Mouse (Mus musculus) hindbrain, embryonic 14.5 days (tissue): ENCODE results near the gene Znrf1. TPM values are rescaled to one million over a fixed set of nuclear protein-coding genes. Genes with fewer than 3 reads are reported as not detected.

Experiments
- ATAC-seq: fragments of 200-750 bp; cut with Nextera tagmentation; 2 replicates; pipeline ENCODE4 v1.8.0; 2017; ENCODE audit warnings: moderate number of reproducible peaks, mild to moderate bottlenecking, moderate TSS enrichment, moderate library complexity; ENCODE audit not compliant: low FRiP score
- DNase-seq: peaks from one replicate; pipeline ENCODE4 v3.0.0-alpha.2; 2015; ENCODE audit warnings: low spot score
- H3K27ac ChIP-seq: fragments of 300-500 bp; sonication (generic); 2 replicates; pipeline ENCODE4 v1.5.1; 2014; ENCODE audit warnings: mild to moderate bottlenecking, moderate library complexity
- H3K27me3 ChIP-seq: fragments of 300-500 bp; sonication (generic); 2 replicates; pipeline ENCODE4 v1.6.1; 2014; ENCODE audit warnings: mild to moderate bottlenecking, low read length, mixed read lengths; ENCODE audit not compliant: control insufficient read depth, insufficient read depth
- H3K36me3 ChIP-seq: fragments of 300-500 bp; sonication (generic); replicated peaks from 2 replicates; pipeline ENCODE4 v1.6.1; 2014; ENCODE audit not compliant: control insufficient read depth, insufficient read depth
- H3K4me1 ChIP-seq: fragments of 300-500 bp; sonication (generic); replicated peaks from 2 replicates; pipeline ENCODE4 v1.6.1; 2014; ENCODE audit warnings: antibody characterized with exemption, low read length, mixed read lengths; ENCODE audit not compliant: control insufficient read depth, insufficient read depth
- H3K4me2 ChIP-seq: fragments of 300-500 bp; sonication (generic); replicated peaks from 2 replicates; pipeline ENCODE4 v1.6.1; 2014; ENCODE audit warnings: mild to moderate bottlenecking, moderate library complexity
- H3K4me3 ChIP-seq: fragments of 300-500 bp; sonication (generic); replicated peaks from 2 replicates; pipeline ENCODE4 v1.5.1; 2014; ENCODE audit warnings: mild to moderate bottlenecking, low read length
- H3K9ac ChIP-seq: fragments of 300-500 bp; sonication (generic); 2 replicates; pipeline ENCODE4 v1.6.1; 2014
- H3K9me3 ChIP-seq: fragments of 300-500 bp; sonication (generic); 2 replicates; pipeline ENCODE4 v1.6.1; 2016; ENCODE audit warnings: low read length; ENCODE audit not compliant: control insufficient read depth
- WGBS: fragments of 180-500 bp; shearing (Covaris S2); extraction: QIAGEN DNeasy Blood & Tissue Kit; methylation state at CpG from one replicate; pipeline ENCODE4 v1.1.7; 2014; 5-methylcytosine and 5-hydroxymethylcytosine counted together
- polyA plus RNA-seq: library from polyadenylated mRNA; unstranded; fragments of >200 nt; fragmentation: Nextera tagmentation; extraction: Ambion mirVana; gene quantifications from 2 replicates; pipeline ENCODE4 v1.2.1, GENCODE M21; 2014

The Znrf1 gene
- polyA plus RNA-seq, 1 experiment from 2014 or later: 108 TPM

- Histone ChIP-seq H3K4me1 (peaks cover 8% of the 10 kb centered on the region; the same call in 1 of the 2 replicates), H3K36me3 (peaks cover 2% of the 10 kb centered on the region; the same call in 1 of the 2 replicates), H3K27ac (no peak overlapping the region), H3K4me3 (no peak overlapping the region), H3K9me3 (no peaks in the 10 kb centered on the region), H3K4me2 (no peak overlapping the region), H3K9ac (no peak overlapping the region), H3K27me3 (no peaks in the 10 kb centered on the region)
- no peak for ATAC-seq
- 85% methylated on average over 11 of the region's 11 CpGs for WGBS
- DNase-seq: no peak
These were observed 26.6 kb upstream of the Znrf1 start for GRCm38 (mm10) chr8:111509278-111509677.

GRCm38 (mm10) chr8:111510401-111510800, 25.5 kb upstream of the Znrf1 start:
- 66% methylated on average over 4 of the region's 4 CpGs for WGBS
- H3K27me3 ChIP-seq: no peaks in the 10 kb centered on the region
- no peak overlapping the region for H3K4me3 ChIP-seq
- 0 out of 2 replicates have a peak overlapping the region, but pooled peaks have one; percentile 11 for H3K27ac ChIP-seq
- no peak for DNase-seq
- no peaks in the 10 kb centered on the region for H3K9me3 ChIP-seq
- H3K4me1 ChIP-seq: peaks cover 8% of the 10 kb centered on the region; the same call in 1 of the 2 replicates
- H3K9ac ChIP-seq: no peak overlapping the region
- no peak for ATAC-seq
- H3K36me3 ChIP-seq: no peaks in the 10 kb centered on the region
- H3K4me2 ChIP-seq: no peak overlapping the region

DNA sequence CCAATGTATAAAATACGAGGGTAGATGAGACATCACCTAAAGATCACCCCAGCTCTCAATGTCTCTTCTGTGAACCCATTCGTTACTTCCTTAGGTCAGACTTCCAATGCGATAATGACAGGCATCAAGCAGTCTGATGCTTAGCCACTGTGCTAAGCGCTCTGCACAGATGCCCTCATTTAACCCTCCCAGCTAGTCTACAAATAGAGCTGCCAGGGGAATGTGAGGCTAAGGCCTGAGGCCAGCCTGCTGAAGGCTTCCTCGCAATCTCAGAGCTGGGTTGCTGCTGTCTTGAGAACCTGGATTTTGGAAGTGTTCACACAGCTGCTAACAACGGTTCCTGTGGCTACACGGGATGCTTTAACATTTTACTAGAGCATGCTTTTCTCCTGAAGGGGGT, 23.0 kb upstream of the Znrf1 start:
- H3K27ac ChIP-seq: no peak overlapping the region
- H3K36me3 ChIP-seq: no peaks in the 10 kb centered on the region
- H3K4me2 ChIP-seq: no peak overlapping the region
- H3K27me3 ChIP-seq: no peaks in the 10 kb centered on the region
- peaks cover 8% of the 10 kb centered on the region; the same call in 1 of the 2 replicates for H3K4me1 ChIP-seq
- WGBS: 81% methylated on average over 7 of the region's 7 CpGs
- no peaks in the 10 kb centered on the region for H3K9me3 ChIP-seq
- H3K9ac ChIP-seq: no peak overlapping the region
- no peak for DNase-seq
- no peak overlapping the region for H3K4me3 ChIP-seq
- no peak for ATAC-seq

DNA sequence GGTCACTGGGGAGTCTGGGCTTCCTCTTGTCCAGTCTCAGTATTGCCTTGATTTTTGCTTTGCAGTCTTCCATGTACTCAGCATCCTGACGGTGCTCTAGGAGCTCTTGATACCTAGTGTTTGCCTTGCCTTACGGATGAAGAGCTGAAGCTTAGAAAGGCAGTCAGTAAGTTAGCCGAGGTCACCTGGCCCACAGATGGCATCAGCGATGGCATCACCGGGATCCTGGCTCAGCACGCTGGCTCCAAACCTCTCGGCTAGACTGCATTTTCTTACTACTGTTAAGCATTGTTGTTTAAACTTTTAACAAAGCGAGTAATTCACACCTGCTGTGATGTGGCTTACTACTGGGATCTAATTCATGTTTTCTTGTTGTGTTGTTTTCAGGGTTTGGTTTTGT, 22.5 kb upstream of the Znrf1 start:
- Histone ChIP-seq H3K27ac (no peak overlapping the region), H3K36me3 (no peaks in the 10 kb centered on the region)
- WGBS: 78% methylated on average over 8 of the region's 8 CpGs

DNA sequence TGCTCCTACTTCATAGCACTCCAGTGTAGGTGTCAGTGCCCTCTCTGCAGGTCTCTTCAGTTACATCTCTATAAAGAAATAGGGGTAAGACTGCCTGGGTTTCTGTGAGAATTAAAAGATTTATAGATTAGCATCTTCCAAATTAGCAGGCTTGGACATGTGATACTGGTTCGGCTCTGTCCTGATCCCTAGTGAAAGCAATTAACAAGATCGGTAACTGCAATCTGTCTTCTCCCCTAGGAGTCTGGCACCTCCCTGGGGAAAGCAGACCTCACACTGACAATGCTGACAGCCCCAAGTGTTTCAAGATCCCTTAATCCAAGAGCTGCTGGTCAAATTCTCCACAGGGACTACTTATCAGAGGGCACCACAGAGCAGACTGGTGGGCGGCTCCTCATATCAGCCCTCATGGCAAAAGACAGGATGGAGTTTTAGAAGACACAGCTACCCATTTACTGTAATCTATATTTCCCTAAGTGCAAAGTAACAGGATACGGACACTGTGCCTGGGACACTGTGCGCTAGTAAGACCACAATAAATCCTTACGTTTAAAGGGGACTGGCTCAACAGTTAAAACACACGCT, 19.4 kb upstream of the Znrf1 start:
- H3K4me3 ChIP-seq: no peak overlapping the region
- H3K4me1 ChIP-seq: peaks cover 13% of the 10 kb centered on the region
- H3K27ac ChIP-seq: no peak overlapping the region
- no peak overlapping the region for H3K9ac ChIP-seq
- no peaks in the 10 kb centered on the region for H3K9me3 ChIP-seq
- H3K27me3 ChIP-seq: no peaks in the 10 kb centered on the region
- no peaks in the 10 kb centered on the region for H3K36me3 ChIP-seq
- WGBS: 85% methylated on average over 7 of the region's 7 CpGs
- H3K4me2 ChIP-seq: no peak overlapping the region
- ATAC-seq (no peak), DNase-seq (no peak)

More for the DNA sequence above, 22.5 kb upstream of the Znrf1 start:
- Histone ChIP-seq H3K27me3 (no peaks in the 10 kb centered on the region), H3K4me2 (no peak overlapping the region), H3K9ac (no peak overlapping the region), H3K4me3 (no peak overlapping the region), H3K4me1 (peaks cover 8% of the 10 kb centered on the region; the same call in 1 of the 2 replicates), H3K9me3 (no peaks in the 10 kb centered on the region)
- no peak for DNase-seq
- no peak for ATAC-seq

DNA sequence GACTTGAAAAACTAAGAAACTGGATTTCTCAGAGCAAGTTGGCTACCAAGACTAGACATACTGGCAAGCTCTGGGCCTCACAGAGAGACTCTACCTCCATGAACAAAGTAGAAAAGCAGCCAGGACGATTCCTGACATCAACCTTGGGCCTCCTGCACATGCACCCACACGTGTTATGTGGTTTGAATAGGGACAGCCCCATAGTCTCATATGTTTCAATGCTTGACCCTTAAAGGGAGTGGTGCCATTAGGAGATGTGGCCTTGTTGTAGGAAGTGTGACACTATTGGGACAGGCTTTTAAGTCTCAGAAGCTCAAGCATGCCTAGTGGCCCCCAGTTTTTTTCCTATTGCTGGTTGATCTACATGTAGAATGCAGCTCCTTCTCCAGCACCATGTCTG, 18.4 kb upstream of the Znrf1 start:
- peaks cover 13% of the 10 kb centered on the region for H3K4me1 ChIP-seq
- no peak overlapping the region for H3K4me3 ChIP-seq
- WGBS: 88% methylated on average over 2 of the region's 2 CpGs
- no peak for DNase-seq
- H3K27ac ChIP-seq: no peak overlapping the region
- no peak overlapping the region for H3K4me2 ChIP-seq
- no peak for ATAC-seq
- no peaks in the 10 kb centered on the region for H3K36me3 ChIP-seq
- H3K27me3 ChIP-seq: no peaks in the 10 kb centered on the region
- no peak overlapping the region for H3K9ac ChIP-seq
- no peaks in the 10 kb centered on the region for H3K9me3 ChIP-seq

- ATAC-seq (peak; percentile 99), DNase-seq (peak; percentile 98)
- Histone ChIP-seq H3K36me3 (no peaks in the 10 kb centered on the region), H3K4me2 (peak within 1 kb of the TSS; percentile 77), H3K27me3 (no peaks in the 10 kb centered on the region), H3K27ac (peak within 1 kb of the TSS; percentile 76), H3K9me3 (no peaks in the 10 kb centered on the region), H3K4me3 (peak within 1 kb of the TSS; percentile 64), H3K4me1 (peaks cover 9% of the 10 kb centered on the region), H3K9ac (peak within 1 kb of the TSS; percentile 61)
- under 1% methylated on average over 32 of the region's 34 CpGs for WGBS
These were observed 14.0 kb upstream of the Znrf1 start, which contains the start of gene Wdr59 for GRCm38 (mm10) chr8:111521713-111522429. Gene Wdr59 (minus strand): TSS chr8:111522092.

DNA sequence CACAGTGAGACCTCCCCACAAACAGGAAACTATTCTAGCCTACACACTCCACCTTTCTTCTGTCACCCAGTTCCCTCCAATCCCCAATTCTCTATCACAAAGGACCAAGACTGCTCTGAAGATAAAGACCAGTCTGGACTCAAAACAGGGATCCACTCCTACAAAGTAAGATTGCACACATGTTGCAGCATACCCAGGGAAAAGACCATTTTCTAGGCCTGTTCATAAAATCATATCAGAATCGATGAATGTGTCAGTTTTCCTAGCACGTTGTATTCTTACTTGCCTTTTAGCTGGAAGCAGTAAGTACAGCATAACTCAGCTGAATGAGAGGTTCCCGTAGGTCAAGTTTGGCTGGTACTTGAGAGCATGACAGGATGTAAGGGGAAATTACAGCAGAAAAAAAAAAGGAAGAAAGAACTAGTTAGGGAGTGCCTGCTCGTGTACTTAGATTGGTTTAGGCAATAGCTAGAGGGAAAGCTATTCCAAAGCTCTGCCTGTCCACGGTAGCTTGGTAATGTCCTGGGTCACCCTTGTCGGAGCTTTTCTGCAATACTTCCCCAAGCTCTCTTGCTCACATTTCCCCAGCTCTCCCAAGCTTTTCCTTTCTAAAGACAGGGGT, 9.4 kb upstream of the Znrf1 start:
- no peak for ATAC-seq
- H3K36me3 ChIP-seq: no peaks in the 10 kb centered on the region
- no peak overlapping the region for H3K27ac ChIP-seq
- H3K27me3 ChIP-seq: no peaks in the 10 kb centered on the region
- no peak overlapping the region for H3K4me3 ChIP-seq
- WGBS: 88% methylated on average over 6 of the region's 6 CpGs
- H3K4me2 ChIP-seq: no peak overlapping the region
- H3K9me3 ChIP-seq: no peaks in the 10 kb centered on the region
- DNase-seq: no peak
- H3K9ac ChIP-seq: no peak overlapping the region
- H3K4me1 ChIP-seq: no peaks in the 10 kb centered on the region; the same call in 1 of the 2 replicates

- H3K4me2 ChIP-seq: no peak overlapping the region
- H3K4me1 ChIP-seq: no peaks in the 10 kb centered on the region
- no peak overlapping the region for H3K27ac ChIP-seq
- WGBS: 80% methylated on average over 8 of the region's 8 CpGs
- H3K36me3 ChIP-seq: no peaks in the 10 kb centered on the region
- no peak for ATAC-seq
- H3K4me3 ChIP-seq: no peak overlapping the region
- no peak for DNase-seq
- H3K9ac ChIP-seq: no peak overlapping the region
- no peaks in the 10 kb centered on the region for H3K9me3 ChIP-seq
- H3K27me3 ChIP-seq: no peaks in the 10 kb centered on the region
These were observed 8.7 kb upstream of the Znrf1 start for GRCm38 (mm10) chr8:111527149-111527548.
